In genomic region chr6:123264194-123264593, GRCm38 (mm10) we compare ENCODE assay signal across 26 mouse cellular contexts. TPM values are rescaled to one million over a fixed set of nuclear protein-coding genes. Genes with fewer than 3 reads are reported as not detected.
"Had no signal": no experiment of that assay in that cellular context is flagged by ENCODE, and none has a peak within 500 bp of the region (broad histone marks: within the 10 kb centered on the region; RNA-seq: fewer than 3 reads in every experiment).

No protein-coding gene starts in this region.

- H3K36me3 ChIP-seq: intestine, embryonic 15.5 days; limb, embryonic 10.5 days; limb, embryonic 13.5 days; liver, embryonic 13.5 days; midbrain, embryonic 10.5 days; midbrain, embryonic 15.5 days; neural tube, embryonic 12.5 days; neural tube, embryonic 15.5 days; stomach, embryonic 15.5 days had no signal

- DNase-seq: kidney, adult 11 months; kidney, adult 8-10 months; kidney, postnatal 14 days; kidney, postnatal 4 days; liver; liver, embryonic 13.5 days; lung, embryonic 14.5 days; right cerebral cortex, adult 18-20 months; right cerebral cortex, postnatal 14 days; spleen, adult 18-20 months; thymus, postnatal 14 days had no signal

- H3K4me2 ChIP-seq: intestine, embryonic 15.5 days; limb, embryonic 13.5 days; liver, embryonic 13.5 days; lung, embryonic 14.5 days; midbrain, embryonic 15.5 days; neural tube, embryonic 12.5 days; neural tube, embryonic 15.5 days; stomach, embryonic 15.5 days had no signal

- ATAC-seq: intestine, embryonic 15.5 days; lung, postnatal 0 days; midbrain, embryonic 15.5 days had no signal

- H3K9ac ChIP-seq: intestine, embryonic 15.5 days; limb, embryonic 13.5 days; liver, embryonic 13.5 days; lung, embryonic 14.5 days; midbrain, embryonic 15.5 days; neural tube, embryonic 12.5 days; neural tube, embryonic 15.5 days; stomach, embryonic 15.5 days had no signal

- H3K4me1 ChIP-seq: intestine, embryonic 15.5 days; limb, embryonic 10.5 days; limb, embryonic 13.5 days; midbrain, embryonic 10.5 days; midbrain, embryonic 15.5 days; neural tube, embryonic 12.5 days; neural tube, embryonic 15.5 days; stomach, embryonic 15.5 days had no signal

- H3K4me3 ChIP-seq: intestine, embryonic 15.5 days; limb, embryonic 10.5 days; limb, embryonic 13.5 days; liver, embryonic 13.5 days; midbrain, embryonic 10.5 days; midbrain, embryonic 15.5 days; neural tube, embryonic 12.5 days; neural tube, embryonic 15.5 days; stomach, embryonic 15.5 days had no signal

- H3K27me3 ChIP-seq: intestine, embryonic 15.5 days; limb, embryonic 13.5 days; liver, embryonic 13.5 days; midbrain, embryonic 15.5 days; neural tube, embryonic 12.5 days; neural tube, embryonic 15.5 days; stomach, embryonic 15.5 days had no signal

- H3K27ac ChIP-seq: intestine, embryonic 15.5 days; limb, embryonic 10.5 days; limb, embryonic 13.5 days; liver, embryonic 13.5 days; midbrain, embryonic 10.5 days; midbrain, embryonic 15.5 days; neural tube, embryonic 12.5 days; neural tube, embryonic 15.5 days; stomach, embryonic 15.5 days had no signal

- H3K9me3 ChIP-seq: intestine, embryonic 15.5 days; limb, embryonic 10.5 days; limb, embryonic 13.5 days; liver, embryonic 13.5 days; midbrain, embryonic 10.5 days; midbrain, embryonic 15.5 days; neural tube, embryonic 12.5 days; neural tube, embryonic 15.5 days; stomach, embryonic 15.5 days had no signal

RNA-seq across cellular contexts. Expression of gene Clec4d, which starts 2.3 kb away (rescaled TPM):
- total RNA-seq: layer of hippocampus, adult 18-20 months; layer of hippocampus, postnatal 14 days; left cerebral cortex, adult 18-20 months; left cerebral cortex, postnatal 25 days had no signal
- polyA plus RNA-seq: kidney, embryonic 16.5 days; limb, embryonic 10.5 days; midbrain, embryonic 10.5 days; midbrain, embryonic 15.5 days; neural tube, embryonic 12.5 days; neural tube, embryonic 15.5 days had no signal

RNA-seq across cellular contexts. Expression of gene Clec4e, which starts 25.5 kb away (rescaled TPM):
- total RNA-seq: layer of hippocampus, adult 18-20 months; layer of hippocampus, postnatal 14 days; left cerebral cortex, adult 18-20 months; left cerebral cortex, postnatal 25 days had no signal
- polyA plus RNA-seq: intestine, embryonic 15.5 days; limb, embryonic 10.5 days; limb, embryonic 13.5 days; lung, embryonic 14.5 days; midbrain, embryonic 15.5 days; neural tube, embryonic 12.5 days; neural tube, embryonic 15.5 days had no signal

RNA-seq across cellular contexts. Expression of gene Clec4n, which starts 34.6 kb away (rescaled TPM):
- total RNA-seq: layer of hippocampus, adult 18-20 months; left cerebral cortex, postnatal 25 days had no signal
- polyA plus RNA-seq: midbrain, embryonic 10.5 days had no signal

RNA-seq across cellular contexts. Expression of gene Vmn2r19, which starts 43.9 kb away (rescaled TPM):
- total RNA-seq: layer of hippocampus, adult 18-20 months; layer of hippocampus, postnatal 14 days; left cerebral cortex, adult 18-20 months; left cerebral cortex, postnatal 25 days had no signal
- polyA plus RNA-seq: intestine, embryonic 15.5 days; kidney, embryonic 16.5 days; limb, embryonic 10.5 days; limb, embryonic 13.5 days; liver, embryonic 13.5 days; liver, embryonic 16.5 days; lung, embryonic 14.5 days; lung, postnatal 0 days; midbrain, embryonic 10.5 days; midbrain, embryonic 15.5 days; neural tube, embryonic 12.5 days; neural tube, embryonic 15.5 days; stomach, embryonic 15.5 days had no signal
